Mouse (Mus musculus): ENCODE results near the gene Mpv17l2. TPM values are rescaled to one million over a fixed set of nuclear protein-coding genes. Genes with fewer than 3 reads are reported as not detected.

Mpv17l2 gene
- total and polyA plus RNA-seq, 2 experiments from 2014 or later, result 53.9 to 56.1 TPM

DNA sequence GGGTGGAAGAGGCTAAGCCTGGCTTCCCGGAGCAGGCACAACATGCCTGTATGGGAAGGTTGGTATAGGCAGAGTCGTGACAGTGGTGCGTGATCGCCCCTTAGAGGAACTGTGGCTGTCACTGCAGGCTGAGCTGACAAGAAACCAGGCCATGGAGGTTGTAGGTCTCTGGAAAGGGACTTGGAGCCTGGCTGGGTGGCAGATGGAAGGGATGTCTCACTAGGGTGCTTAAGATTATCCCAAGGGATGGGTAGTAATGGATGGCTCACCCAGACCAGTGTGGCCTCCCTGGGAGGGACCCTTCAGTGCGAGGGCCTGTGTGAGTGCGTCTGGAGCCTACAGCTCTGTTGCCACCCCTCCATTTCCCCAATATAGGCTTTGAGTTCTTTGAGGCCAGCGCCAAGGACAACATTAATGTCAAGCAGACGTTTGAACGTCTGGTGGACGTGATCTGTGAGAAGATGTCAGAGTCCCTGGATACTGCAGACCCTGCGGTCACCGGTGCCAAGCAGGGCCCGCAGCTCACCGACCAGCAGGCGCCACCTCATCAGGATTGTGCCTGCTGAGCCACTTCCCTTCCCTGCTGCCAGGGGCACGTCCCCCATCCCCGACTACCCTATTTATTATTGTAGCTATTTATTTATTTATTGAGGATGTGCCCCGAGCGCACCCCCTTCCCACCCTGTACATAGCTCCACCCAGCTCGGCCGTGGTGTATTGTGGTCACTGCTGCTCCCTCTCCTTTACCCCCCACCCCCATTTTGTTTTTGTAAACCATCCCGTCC lies 3.0 kb downstream of the Mpv17l2 start:
- Histone ChIP-seq H3K27ac (peak overlapping the region; percentile 52; the same call in 1 of the 2 replicates), H3K9me3 (ENCODE audit: low read length) (no peaks in the 10 kb centered on the region), H3K27me3 (ENCODE audit: insufficient read depth, low read length) (no peaks in the 10 kb centered on the region), H3K36me3 (ENCODE audit: insufficient read depth, low read length) (peaks cover 20% of the 10 kb centered on the region), H3K4me1 (ENCODE audit: insufficient read depth, low read length) (peaks cover 18% of the 10 kb centered on the region), H3K4me2 (ENCODE audit: low read depth, low read length) (no peak overlapping the region), H3K9ac (replicated peaks; ENCODE audit: low read length) (0 out of 2 replicates have a peak overlapping the region, but pooled peaks have one; percentile 35), H3K4me3 (ENCODE audit: low read length) (no peak overlapping the region)
- ATAC-seq (no peak), DNase-seq (ENCODE audit: low spot score) (peak; percentile 61)
- TF ChIP-seq CTCF (IDR thresholded peaks at IDR 0.05; ENCODE audit: low read depth), result peak; percentile 67
- WGBS, result 44% methylated on average over 22 of the region's 22 CpGs

GRCm38 (mm10) chr8:70756476-70757040 lies 4.2 kb downstream of the Mpv17l2 start:
- H3K27me3 ChIP-seq (ENCODE audit: insufficient read depth, low read length), result no peaks in the 10 kb centered on the region
- peaks cover 18% of the 10 kb centered on the region for H3K4me1 ChIP-seq (ENCODE audit: insufficient read depth, low read length)
- peak overlapping the region; percentile 8; the same call in 1 of the 2 replicates for H3K27ac ChIP-seq
- no peak for ATAC-seq
- no peak overlapping the region for H3K4me3 ChIP-seq (ENCODE audit: low read length)
- H3K9ac ChIP-seq (replicated peaks; ENCODE audit: low read length), result no peak overlapping the region
- no peak overlapping the region for H3K4me2 ChIP-seq (ENCODE audit: low read depth, low read length)
- 87% methylated on average over 6 of the region's 6 CpGs for WGBS
- TF ChIP-seq CTCF (IDR thresholded peaks at IDR 0.05; ENCODE audit: low read depth), result no peak
- H3K9me3 ChIP-seq (ENCODE audit: low read length), result no peaks in the 10 kb centered on the region
- DNase-seq (ENCODE audit: low spot score), result no peak
- H3K36me3 ChIP-seq (ENCODE audit: insufficient read depth, low read length), result peaks cover 20% of the 10 kb centered on the region

- H3K4me2 ChIP-seq (ENCODE audit: low read depth, low read length), result peak overlapping the region; percentile 83
- peaks cover 20% of the 10 kb centered on the region for H3K36me3 ChIP-seq (ENCODE audit: insufficient read depth, low read length)
- H3K9me3 ChIP-seq (ENCODE audit: low read length), result no peaks in the 10 kb centered on the region
- H3K27ac ChIP-seq, result peak overlapping the region; percentile 96; the same call in 1 of the 2 replicates
- no peaks in the 10 kb centered on the region for H3K27me3 ChIP-seq (ENCODE audit: insufficient read depth, low read length)
- H3K4me3 ChIP-seq (ENCODE audit: low read length), result peak overlapping the region; percentile 78
- 80% methylated on average over 24 of the region's 24 CpGs for WGBS
- peak overlapping the region; percentile 89; the same call in 1 of the 2 replicates for H3K9ac ChIP-seq (replicated peaks; ENCODE audit: low read length)
- peaks cover 18% of the 10 kb centered on the region for H3K4me1 ChIP-seq (ENCODE audit: insufficient read depth, low read length)
- DNase-seq (ENCODE audit: low spot score) (no peak), ATAC-seq (no peak)
- no peak for TF ChIP-seq CTCF (IDR thresholded peaks at IDR 0.05; ENCODE audit: low read depth)
Measured at GRCm38 (mm10) chr8:70755661-70756475, 4.9 kb downstream of the Mpv17l2 start.

- DNase-seq (ENCODE audit: low spot score) (peak; percentile 89), ATAC-seq (peak; percentile 55)
- Histone ChIP-seq H3K9ac (replicated peaks; ENCODE audit: low read length) (peak overlapping the region; percentile 89), H3K4me2 (ENCODE audit: low read depth, low read length) (peak overlapping the region; percentile 83), H3K4me3 (ENCODE audit: low read length) (peak overlapping the region; percentile 78), H3K36me3 (ENCODE audit: insufficient read depth, low read length) (peaks cover 20% of the 10 kb centered on the region), H3K4me1 (ENCODE audit: insufficient read depth, low read length) (peaks cover 18% of the 10 kb centered on the region), H3K27me3 (ENCODE audit: insufficient read depth, low read length) (no peaks in the 10 kb centered on the region), H3K9me3 (ENCODE audit: low read length) (no peaks in the 10 kb centered on the region), H3K27ac (peak overlapping the region; percentile 96)
- no peak for TF ChIP-seq CTCF (IDR thresholded peaks at IDR 0.05; ENCODE audit: low read depth)
- 8% methylated on average over 50 of the region's 50 CpGs for WGBS
Measured at GRCm38 (mm10) chr8:70754871-70755660, 5.7 kb downstream of the Mpv17l2 start.

DNA sequence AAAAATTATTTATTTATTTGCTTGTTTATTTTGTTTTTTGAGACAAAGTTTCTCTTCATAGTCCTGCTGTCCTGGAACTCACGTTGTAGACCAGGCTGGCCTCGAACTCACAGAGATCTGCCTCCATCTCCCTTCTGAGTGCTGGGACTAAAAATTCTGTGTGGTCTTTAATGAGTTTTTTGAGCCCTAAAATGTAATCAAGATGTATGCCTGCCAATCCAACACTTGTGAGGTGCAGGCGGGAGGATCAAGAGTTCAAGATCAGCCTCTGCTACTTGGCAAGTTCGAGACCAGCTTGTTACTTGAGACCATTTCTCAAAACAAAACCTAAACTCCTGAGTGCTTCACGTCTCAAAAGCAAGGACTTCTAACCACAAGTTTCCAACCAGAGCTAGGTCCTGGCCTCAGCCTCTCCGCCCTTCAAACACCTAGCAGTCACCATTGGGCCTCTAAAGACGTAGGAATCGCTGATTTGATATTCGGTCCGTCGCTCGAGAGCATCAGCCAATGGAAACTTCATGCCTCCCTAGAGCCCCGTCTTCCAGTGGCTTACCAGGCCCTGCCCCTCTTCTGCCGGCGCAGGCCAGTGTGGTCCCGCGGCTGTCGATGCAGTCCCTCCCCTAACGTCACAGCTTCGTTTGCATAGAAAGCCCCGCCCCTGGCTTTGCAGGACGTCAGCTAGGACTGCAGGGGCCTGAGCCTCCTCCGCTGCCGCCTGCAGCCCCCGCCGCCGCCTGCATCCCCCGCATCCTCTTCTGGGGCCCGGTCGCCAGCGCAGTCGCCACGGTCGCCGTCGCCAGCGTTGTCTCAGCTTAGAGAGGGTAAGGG lies 6.5 kb downstream of the Mpv17l2 start, which contains the start of gene Rab3a:
Gene Rab3a (plus strand): TSS at position 637 of the 828 bp plus-strand sequence.
- H3K4me3 ChIP-seq (ENCODE audit: low read length), result peak within 1 kb of the TSS; percentile 78
- H3K27me3 ChIP-seq (ENCODE audit: insufficient read depth, low read length), result no peaks in the 10 kb centered on the region
- peaks cover 20% of the 10 kb centered on the region for H3K36me3 ChIP-seq (ENCODE audit: insufficient read depth, low read length)
- no peak for TF ChIP-seq CTCF (IDR thresholded peaks at IDR 0.05; ENCODE audit: low read depth)
- 9% methylated on average over 36 of the region's 37 CpGs for WGBS
- H3K9ac ChIP-seq (replicated peaks; ENCODE audit: low read length), result peak within 1 kb of the TSS; percentile 89
- peak within 1 kb of the TSS; percentile 96 for H3K27ac ChIP-seq
- DNase-seq (ENCODE audit: low spot score) (peak; percentile 99), ATAC-seq (peak; percentile 96)
- peak within 1 kb of the TSS; percentile 83 for H3K4me2 ChIP-seq (ENCODE audit: low read depth, low read length)
- peaks cover 15% of the 10 kb centered on the region for H3K4me1 ChIP-seq (ENCODE audit: insufficient read depth, low read length)
- H3K9me3 ChIP-seq (ENCODE audit: low read length), result no peaks in the 10 kb centered on the region
